Mouse (Mus musculus) limb, embryonic 15.5 days (tissue): ENCODE data around the gene Hcar2. TPM values are rescaled to one million over a fixed set of nuclear protein-coding genes. Genes with fewer than 3 reads are reported as not detected.

ENCODE experiments used
- ATAC-seq: fragments of 200-750 bp; cut with Nextera tagmentation; 2 replicates; pipeline ENCODE4 v1.8.0; 2017; ENCODE audit warnings: low read depth, moderate TSS enrichment; ENCODE audit not compliant: insufficient number of reproducible peaks, low FRiP score, low TSS enrichment
- H3K27ac ChIP-seq: fragments of 300-500 bp; sonication (generic); 2 replicates; pipeline ENCODE4 v1.5.1; 2015; ENCODE audit warnings: moderate library complexity, mild to moderate bottlenecking, inconsistent platforms
- H3K27me3 ChIP-seq: fragments of 300-500 bp; sonication (generic); 2 replicates; pipeline ENCODE4 v1.6.1; 2015; ENCODE audit warnings: inconsistent platforms
- H3K36me3 ChIP-seq: fragments of 300-500 bp; sonication (generic); 2 replicates; pipeline ENCODE4 v1.6.1; 2015; ENCODE audit warnings: inconsistent platforms
- H3K4me1 ChIP-seq: fragments of 300-500 bp; sonication (generic); 2 replicates; pipeline ENCODE4 v1.6.1; 2015; ENCODE audit warnings: inconsistent platforms
- H3K4me2 ChIP-seq: fragments of 300-500 bp; sonication (generic); 2 replicates; pipeline ENCODE4 v1.6.1; 2015; ENCODE audit warnings: mild to moderate bottlenecking, inconsistent platforms
- H3K4me3 ChIP-seq: fragments of 300-500 bp; sonication (generic); 2 replicates; pipeline ENCODE4 v1.5.1; 2015; ENCODE audit warnings: mild to moderate bottlenecking, inconsistent platforms
- H3K9ac ChIP-seq: fragments of 300-500 bp; sonication (generic); 2 replicates; pipeline ENCODE4 v1.6.1; 2015; ENCODE audit warnings: inconsistent platforms
- H3K9me3 ChIP-seq: fragments of 300-500 bp; sonication (generic); 2 replicates; pipeline ENCODE4 v1.6.1; 2016; ENCODE audit warnings: inconsistent platforms
- whole genome bisulfite sequencing: fragments of 180-500 bp; shearing (Covaris S2); methylation state at CpG from one replicate; pipeline ENCODE4 v1.1.7; 2015; 5-methylcytosine and 5-hydroxymethylcytosine counted together
- polyA plus RNA-seq: library from polyadenylated mRNA; unstranded; fragments of >200 nt; fragmentation: Nextera tagmentation; extraction: Ambion mirVana; gene quantifications from 2 replicates; pipeline ENCODE4 v1.2.1, GENCODE M21; 2015

The Hcar2 gene
- polyA plus RNA-seq: 9.0 and 9.4 TPM in 2 replicates

DNA sequence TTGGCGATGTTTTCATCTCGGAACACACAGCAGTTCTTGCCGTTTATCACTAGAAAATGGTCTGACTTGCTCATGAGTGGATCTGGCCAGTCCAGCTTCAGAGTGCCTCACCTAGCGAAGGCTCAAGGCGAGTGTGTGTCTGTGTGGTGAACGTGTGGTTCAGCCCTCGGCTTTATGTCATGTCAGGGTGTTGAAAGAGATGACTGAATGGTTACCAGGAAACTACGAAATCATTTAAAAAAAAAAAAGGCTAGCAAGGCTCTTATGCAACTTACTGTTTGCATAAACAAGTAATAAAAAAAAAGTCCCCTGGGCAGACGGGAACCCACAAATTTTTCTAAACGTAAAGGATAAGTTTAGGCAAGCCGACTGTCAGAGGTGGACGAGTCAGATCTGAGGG, at the start of gene Hcar2:
Gene Hcar2 (minus strand): TSS at position 135 of the 400 bp plus-strand sequence.
- Histone ChIP-seq H3K4me2 (0 out of 2 replicates have a peak within 1 kb of the TSS, but pooled peaks have one; percentile 2), H3K9ac (no peak within 1 kb of the TSS), H3K4me1 (peaks cover 7% of the 10 kb centered on the region; the same call in 1 of the 2 replicates), H3K9me3 (no peaks in the 10 kb centered on the region), H3K4me3 (no peak within 1 kb of the TSS), H3K27ac (peak within 1 kb of the TSS; percentile 27; the same call in 1 of the 2 replicates), H3K27me3 (no peaks in the 10 kb centered on the region), H3K36me3 (no peaks in the 10 kb centered on the region)
- WGBS: 66% methylated on average over 12 of the region's 12 CpGs
- ATAC-seq: no peak

DNA sequence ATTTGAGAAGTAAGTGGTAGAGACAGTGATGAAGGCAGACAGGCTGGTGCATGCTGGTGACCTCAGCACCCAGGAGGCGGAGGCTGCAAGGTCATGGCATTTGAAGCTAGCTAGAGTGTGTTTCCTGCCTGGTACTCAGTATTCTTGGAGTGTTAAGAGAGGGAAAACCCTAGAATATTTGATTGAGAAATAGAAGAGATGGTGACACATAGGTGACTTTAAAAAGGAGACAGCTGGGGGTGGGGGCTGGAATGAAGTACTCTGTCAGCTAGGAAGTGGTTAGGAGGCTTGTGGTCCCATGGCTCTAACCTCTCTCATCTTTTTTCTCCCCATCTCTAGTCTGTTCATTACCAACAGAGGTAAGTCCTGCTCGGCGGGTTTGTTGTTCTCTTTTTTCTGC, 49.6 kb upstream of the Hcar2 start:
- no peaks in the 10 kb centered on the region for H3K4me1 ChIP-seq
- no peaks in the 10 kb centered on the region for H3K9me3 ChIP-seq
- no peaks in the 10 kb centered on the region for H3K27me3 ChIP-seq
- H3K36me3 ChIP-seq: peaks cover 53% of the 10 kb centered on the region
- 93% methylated on average over 3 of the region's 3 CpGs for WGBS
- no peak overlapping the region for H3K4me2 ChIP-seq
- no peak overlapping the region for H3K27ac ChIP-seq
- H3K9ac ChIP-seq: no peak overlapping the region
- no peak for ATAC-seq
- H3K4me3 ChIP-seq: no peak overlapping the region

DNA sequence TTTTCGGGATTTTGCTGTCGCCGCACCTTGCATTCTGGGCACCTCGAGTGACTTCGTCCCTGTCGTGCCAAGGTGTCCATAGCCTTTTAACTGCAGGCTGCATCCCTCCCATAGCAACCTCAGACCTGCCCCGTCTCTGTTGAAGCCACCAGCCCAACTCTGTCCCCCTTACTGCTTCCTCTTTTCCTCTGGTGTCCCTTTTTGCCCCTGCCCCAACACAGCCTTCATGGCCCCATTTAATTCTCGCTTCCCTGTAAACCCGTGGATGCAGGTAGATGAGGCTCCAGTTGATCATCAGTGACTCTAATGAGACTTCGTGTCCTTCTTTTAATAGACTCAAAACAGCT, 42.3 kb upstream of the Hcar2 start:
- H3K27me3 ChIP-seq: no peaks in the 10 kb centered on the region
- peak overlapping the region; percentile 89 for H3K27ac ChIP-seq
- no peaks in the 10 kb centered on the region for H3K9me3 ChIP-seq
- peak overlapping the region; percentile 100 for H3K9ac ChIP-seq
- peaks cover 21% of the 10 kb centered on the region for H3K4me1 ChIP-seq
- whole genome bisulfite sequencing: 3% methylated on average over 10 of the region's 10 CpGs
- peaks cover 36% of the 10 kb centered on the region for H3K36me3 ChIP-seq
- no peak for ATAC-seq
- H3K4me3 ChIP-seq: peak overlapping the region; percentile 98
- H3K4me2 ChIP-seq: peak overlapping the region; percentile 81

DNA sequence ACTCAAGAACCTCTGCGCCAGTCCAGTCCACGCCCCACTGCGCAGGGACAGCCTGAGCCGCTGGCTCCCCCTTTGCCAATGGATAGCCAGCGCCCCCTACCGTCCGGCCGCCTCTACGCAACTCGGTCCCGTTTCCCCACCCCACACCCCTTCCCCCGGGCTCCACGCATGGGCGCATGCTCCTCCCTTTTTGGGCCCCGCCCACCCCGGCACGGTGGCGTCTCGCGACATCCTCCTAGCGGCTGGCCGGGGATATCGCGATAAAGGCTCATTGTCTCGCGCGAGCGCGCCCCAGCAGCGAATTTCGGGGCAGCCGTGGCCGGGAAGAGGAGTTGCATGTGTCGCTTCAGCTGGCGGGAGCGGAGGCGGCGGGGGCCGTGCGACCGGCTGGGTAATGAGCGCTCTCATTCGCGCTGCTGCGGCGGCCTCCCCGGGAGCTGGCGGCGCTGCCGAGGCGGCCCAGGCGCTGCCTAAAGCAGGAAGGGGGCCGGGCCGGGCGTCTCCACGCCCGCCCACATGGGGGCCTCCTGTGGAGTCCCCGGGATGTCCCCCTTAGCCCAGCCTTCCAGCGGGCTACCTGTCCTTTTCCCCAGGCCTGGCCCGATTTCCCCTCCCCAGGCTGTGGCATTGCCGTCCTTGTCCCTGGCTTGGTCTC, 41.8 kb upstream of the Hcar2 start, which contains the start of gene Denr:
Gene Denr (plus strand): TSS at position 200 of the 655 bp plus-strand sequence.
- Histone ChIP-seq H3K27ac (peak within 1 kb of the TSS; percentile 89), H3K36me3 (peaks cover 31% of the 10 kb centered on the region), H3K9me3 (no peaks in the 10 kb centered on the region), H3K9ac (peak within 1 kb of the TSS; percentile 100), H3K27me3 (no peaks in the 10 kb centered on the region), H3K4me1 (peaks cover 21% of the 10 kb centered on the region), H3K4me3 (peak within 1 kb of the TSS; percentile 98), H3K4me2 (peak within 1 kb of the TSS; percentile 81)
- ATAC-seq: peak; percentile 90
- under 1% methylated on average over 60 of the region's 61 CpGs for WGBS

DNA sequence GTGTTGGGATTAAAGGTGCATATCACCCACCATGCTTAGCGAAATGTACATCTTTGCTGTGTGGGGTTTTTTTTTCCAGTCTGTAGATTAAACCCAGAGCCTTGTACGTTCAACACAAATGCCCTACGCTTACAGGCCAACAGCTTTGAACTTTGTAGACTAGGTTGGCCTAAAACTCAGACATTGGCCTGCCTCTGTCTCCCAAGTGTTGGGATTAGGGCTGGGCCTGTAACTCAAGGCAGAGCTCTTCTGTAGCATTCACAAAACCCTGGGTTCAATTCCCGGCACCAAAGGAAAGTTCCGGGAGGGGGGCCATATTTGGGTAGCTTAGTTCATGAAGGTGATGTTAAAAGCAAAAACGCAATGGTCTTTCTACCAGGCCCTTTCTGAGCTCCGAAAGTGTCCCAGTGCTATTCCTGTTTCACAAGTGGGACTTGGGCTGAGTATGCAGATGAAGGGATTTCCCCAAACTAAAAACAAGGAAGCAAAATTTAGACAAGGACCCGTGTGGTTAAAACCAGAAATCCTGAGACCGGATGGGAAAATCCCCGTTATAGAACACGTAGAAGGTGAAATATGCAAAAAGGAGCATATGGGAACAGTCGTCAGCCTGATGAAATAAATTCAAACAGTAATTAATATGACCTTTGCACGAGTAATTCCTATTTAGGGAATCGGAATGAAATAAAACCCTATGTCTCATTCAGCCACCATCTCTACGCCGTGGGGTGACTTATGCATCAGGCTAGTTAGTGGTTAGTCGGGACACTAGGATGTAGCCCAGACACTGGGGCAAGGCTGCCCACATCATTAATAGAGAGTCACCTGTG, 41.1 kb upstream of the Hcar2 start:
- no peak for ATAC-seq
- Histone ChIP-seq H3K27me3 (no peaks in the 10 kb centered on the region), H3K4me2 (peak overlapping the region; percentile 37), H3K27ac (no peak overlapping the region), H3K36me3 (peaks cover 25% of the 10 kb centered on the region), H3K4me1 (peaks cover 21% of the 10 kb centered on the region), H3K9me3 (no peaks in the 10 kb centered on the region), H3K4me3 (peak overlapping the region; percentile 98), H3K9ac (no peak overlapping the region)
- 66% methylated on average over 17 of the region's 17 CpGs for WGBS

DNA sequence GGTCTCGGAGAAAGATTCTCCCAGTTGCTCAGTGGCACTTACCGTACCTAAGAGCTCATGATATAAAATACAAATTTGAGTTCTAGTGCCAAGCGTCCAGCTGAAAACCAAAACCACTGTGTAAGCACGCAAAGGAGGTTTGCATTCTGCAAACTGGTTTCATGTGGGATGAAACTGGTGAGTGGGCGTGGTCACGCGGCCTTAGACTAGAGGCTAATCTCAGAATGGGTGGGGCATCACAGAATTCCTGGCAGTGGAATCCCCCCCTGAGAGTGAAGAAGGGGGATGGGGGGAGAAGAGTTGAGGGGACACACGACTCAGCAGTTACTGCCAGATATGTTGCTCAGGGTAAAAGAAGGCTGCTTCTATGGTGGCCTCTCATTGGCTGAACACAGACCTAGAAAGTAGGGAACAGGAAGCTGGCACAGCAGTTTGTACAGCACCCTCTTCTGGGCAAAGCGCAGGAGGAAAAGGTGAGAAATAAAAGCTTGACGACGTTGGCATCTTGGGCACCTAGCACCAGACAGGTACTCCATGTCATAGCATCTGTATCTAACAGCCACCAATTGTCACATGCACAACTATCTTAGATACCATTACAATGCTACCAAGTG, 38.9 kb upstream of the Hcar2 start:
- Histone ChIP-seq H3K27ac (no peak overlapping the region), H3K4me3 (no peak overlapping the region), H3K36me3 (peaks cover 7% of the 10 kb centered on the region; the same call in 1 of the 2 replicates), H3K9ac (no peak overlapping the region), H3K4me1 (peaks cover 17% of the 10 kb centered on the region), H3K4me2 (no peak overlapping the region), H3K9me3 (no peaks in the 10 kb centered on the region), H3K27me3 (no peaks in the 10 kb centered on the region)
- ATAC-seq: no peak
- WGBS: 69% methylated on average over 11 of the region's 11 CpGs

DNA sequence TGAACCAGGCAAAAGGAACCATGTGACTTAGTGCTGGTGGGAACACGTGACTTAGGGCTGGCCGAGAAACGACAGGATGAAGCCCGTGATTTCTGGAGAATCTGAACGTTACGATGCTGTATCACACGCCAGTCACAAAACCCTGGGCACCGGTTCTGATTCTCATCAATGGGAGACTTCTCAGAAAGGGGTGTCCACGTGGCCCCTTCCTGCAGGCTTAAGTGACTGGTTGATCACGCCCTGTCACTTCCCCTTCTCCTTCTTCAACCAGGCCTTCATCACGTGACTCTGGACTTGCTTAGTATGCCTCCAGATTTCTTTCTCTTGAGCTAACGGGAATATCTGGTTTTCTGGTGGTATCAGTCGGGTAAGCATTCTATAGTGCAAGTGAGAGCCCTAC, 32.1 kb upstream of the Hcar2 start:
- no peak overlapping the region for H3K4me3 ChIP-seq
- no peak for ATAC-seq
- WGBS: 73% methylated on average over 13 of the region's 13 CpGs
- H3K9ac ChIP-seq: no peak overlapping the region
- no peak overlapping the region for H3K4me2 ChIP-seq
- H3K27ac ChIP-seq: no peak overlapping the region
- H3K4me1 ChIP-seq: 0 out of 2 replicates have a peak, but pooled peaks cover 2% of the 10 kb centered on the region
- no peaks in the 10 kb centered on the region for H3K27me3 ChIP-seq
- no peaks in the 10 kb centered on the region for H3K36me3 ChIP-seq
- H3K9me3 ChIP-seq: no peaks in the 10 kb centered on the region

DNA sequence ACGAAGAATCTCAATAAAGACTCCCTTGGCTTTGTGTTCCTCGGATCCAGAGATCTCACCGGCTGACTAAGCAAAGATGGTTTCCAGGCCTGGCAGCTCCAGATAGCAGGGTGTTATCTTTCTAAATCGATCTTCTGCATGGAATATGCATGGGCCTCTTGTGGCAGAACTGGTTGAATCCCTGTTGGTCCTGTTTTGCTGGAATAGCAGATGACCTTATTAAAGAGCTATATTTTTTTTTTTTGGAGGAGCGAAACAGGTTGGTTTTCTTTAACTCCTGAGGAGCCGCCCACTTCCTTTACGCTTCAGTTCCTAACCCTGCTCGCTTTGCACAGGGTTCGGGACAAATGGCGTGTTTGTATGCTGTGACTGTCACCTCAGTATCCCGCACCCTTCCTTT, 31.1 kb upstream of the Hcar2 start:
- H3K9me3 ChIP-seq: no peaks in the 10 kb centered on the region
- H3K9ac ChIP-seq: no peak overlapping the region
- no peak overlapping the region for H3K4me2 ChIP-seq
- H3K4me1 ChIP-seq: 0 out of 2 replicates have a peak, but pooled peaks cover 2% of the 10 kb centered on the region
- no peaks in the 10 kb centered on the region for H3K36me3 ChIP-seq
- no peak for ATAC-seq
- no peaks in the 10 kb centered on the region for H3K27me3 ChIP-seq
- no peak overlapping the region; the same call in 1 of the 2 replicates for H3K27ac ChIP-seq
- WGBS: 68% methylated on average over 11 of the region's 11 CpGs
- no peak overlapping the region for H3K4me3 ChIP-seq

DNA sequence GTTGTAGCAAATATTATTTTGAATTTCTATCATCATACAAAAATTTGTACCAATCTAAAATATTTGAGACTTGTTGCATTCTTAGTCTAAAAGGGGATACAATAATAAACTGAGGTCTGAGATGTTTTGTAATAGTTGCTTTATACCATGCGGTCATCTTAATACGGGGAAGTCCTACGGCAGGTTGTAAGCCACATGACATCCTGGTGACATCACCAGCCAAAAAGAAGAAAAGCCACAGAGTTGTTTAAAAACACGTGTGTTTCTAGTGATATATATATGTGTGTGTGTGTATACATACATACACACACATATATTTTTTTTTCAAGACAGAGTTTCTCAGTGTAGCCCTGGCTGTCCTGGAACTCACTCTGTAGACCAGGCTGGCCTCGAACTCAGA, 28.2 kb upstream of the Hcar2 start:
- ATAC-seq: no peak
- no peaks in the 10 kb centered on the region for H3K27me3 ChIP-seq
- WGBS: 86% methylated on average over 5 of the region's 5 CpGs

DNA sequence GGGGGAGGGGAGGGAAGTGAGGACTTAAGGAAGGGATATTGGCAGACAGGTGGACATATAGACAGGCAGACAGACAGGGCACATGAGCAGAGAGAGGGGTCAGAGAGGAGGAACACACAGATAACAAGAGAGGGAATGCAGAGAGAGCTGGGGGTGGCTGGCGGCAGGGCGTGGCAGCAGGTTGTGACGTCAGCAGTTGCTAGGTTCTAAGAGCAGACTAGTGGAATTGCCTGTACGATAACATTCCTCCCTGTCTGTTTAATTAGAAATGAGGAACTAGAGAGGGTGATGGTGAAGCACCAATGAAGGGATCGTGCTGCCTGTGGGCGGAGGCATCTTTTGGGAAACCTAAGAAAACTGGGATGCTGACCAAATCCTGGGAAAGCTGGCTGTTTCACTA, 26.4 kb upstream of the Hcar2 start:
- Histone ChIP-seq H3K36me3 (no peaks in the 10 kb centered on the region), H3K9me3 (no peaks in the 10 kb centered on the region), H3K4me1 (0 out of 2 replicates have a peak, but pooled peaks cover 2% of the 10 kb centered on the region), H3K27ac (no peak overlapping the region), H3K27me3 (no peaks in the 10 kb centered on the region), H3K4me2 (no peak overlapping the region), H3K9ac (no peak overlapping the region), H3K4me3 (no peak overlapping the region)
- no peak for ATAC-seq
- WGBS: 48% methylated on average over 6 of the region's 6 CpGs

More for the DNA sequence above, 28.2 kb upstream of the Hcar2 start:
- 0 out of 2 replicates have a peak, but pooled peaks cover 2% of the 10 kb centered on the region for H3K4me1 ChIP-seq
- H3K27ac ChIP-seq: no peak overlapping the region
- no peak overlapping the region for H3K4me2 ChIP-seq
- no peak overlapping the region for H3K4me3 ChIP-seq
- no peak overlapping the region for H3K9ac ChIP-seq
- H3K36me3 ChIP-seq: no peaks in the 10 kb centered on the region
- no peaks in the 10 kb centered on the region for H3K9me3 ChIP-seq

DNA sequence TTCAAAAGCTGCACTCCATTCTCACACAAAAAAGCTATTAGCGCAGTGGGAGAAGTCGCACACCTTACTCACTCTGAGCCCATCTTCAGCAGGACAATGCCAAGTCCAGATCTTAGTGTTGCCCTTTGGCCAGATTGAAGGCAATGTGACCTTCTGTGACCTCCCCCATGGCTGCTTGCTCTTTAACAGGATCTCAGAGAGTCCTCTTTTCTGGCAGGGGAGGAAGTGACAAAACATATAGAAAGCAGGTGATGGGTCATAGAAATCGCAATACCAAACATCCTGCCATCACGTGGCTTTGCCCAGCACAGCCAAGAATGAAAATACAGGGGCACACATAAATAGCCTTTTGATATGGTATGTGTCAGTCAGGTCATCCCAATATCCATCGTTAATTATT, 25.7 kb upstream of the Hcar2 start:
- ATAC-seq: no peak
- Histone ChIP-seq H3K27me3 (no peaks in the 10 kb centered on the region), H3K9me3 (no peaks in the 10 kb centered on the region), H3K27ac (no peak overlapping the region), H3K4me2 (no peak overlapping the region), H3K9ac (no peak overlapping the region), H3K36me3 (no peaks in the 10 kb centered on the region), H3K4me1 (0 out of 2 replicates have a peak, but pooled peaks cover 2% of the 10 kb centered on the region), H3K4me3 (no peak overlapping the region)
- 81% methylated on average over 5 of the region's 5 CpGs for WGBS

DNA sequence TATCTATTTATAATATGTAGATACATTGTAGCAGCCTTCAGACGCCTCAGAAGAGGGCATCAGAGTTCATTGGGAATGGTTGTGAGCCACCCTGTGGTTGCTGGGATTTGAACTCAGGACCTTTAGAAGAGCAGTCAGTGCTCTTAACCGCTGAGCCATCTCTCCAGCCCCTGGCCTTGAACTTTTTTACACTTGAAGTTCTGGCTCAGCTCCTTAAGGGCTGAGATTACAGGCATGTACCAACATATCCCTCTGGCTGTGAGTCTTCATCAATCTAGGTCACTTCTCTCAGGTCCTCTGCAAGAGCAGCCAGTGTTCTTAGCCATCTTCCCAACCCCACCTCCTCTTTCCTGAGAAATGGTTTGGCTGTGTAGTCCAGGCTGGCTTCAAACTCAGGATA, 25.0 kb upstream of the Hcar2 start:
- H3K4me1 ChIP-seq: no peaks in the 10 kb centered on the region
- 65% methylated on average over 2 of the region's 2 CpGs for WGBS
- no peak overlapping the region for H3K4me3 ChIP-seq
- no peak overlapping the region for H3K9ac ChIP-seq
- no peak overlapping the region for H3K4me2 ChIP-seq
- no peaks in the 10 kb centered on the region for H3K27me3 ChIP-seq
- no peaks in the 10 kb centered on the region for H3K9me3 ChIP-seq
- H3K27ac ChIP-seq: no peak overlapping the region
- ATAC-seq: no peak
- H3K36me3 ChIP-seq: no peaks in the 10 kb centered on the region
